ENCODE assay signal across 9 mouse cellular contexts in genomic region chr15:7154010-7154736, GRCm38 (mm10).
A peak's percentile ranks its signal among the peaks of the same experiment; 100 is the strongest.
DNase-seq lines count a peak whose midpoint lies in the region; ATAC-seq and TF ChIP-seq lines count a peak whose summit lies in the region.
"Had no signal": no experiment of that assay in that cellular context is flagged by ENCODE, and none has a peak within 500 bp of the region (broad histone marks: within the 10 kb centered on the region; RNA-seq: fewer than 3 reads in every experiment).

No protein-coding gene starts in this region.

- peaks cover 21% of the 10 kb centered on the region for H3K4me1 ChIP-seq in hindbrain, embryonic 13.5 days (replicated peaks)
- peaks cover 4% of the 10 kb centered on the region; the same call in 1 of the 2 replicates for H3K4me1 ChIP-seq in hindbrain, embryonic 10.5 days (replicated peaks)
- H3K4me1 ChIP-seq in lung, embryonic 16.5 days (replicated peaks; ENCODE audit: control insufficient read depth, insufficient read depth, low read length), result peaks cover 25% of the 10 kb centered on the region
- H3K4me1 ChIP-seq in hindbrain, postnatal 0 days (ENCODE audit: insufficient read depth, low read length), result peaks cover 22% of the 10 kb centered on the region

- TF ChIP-seq CTCF in hindbrain, postnatal 0 days (IDR thresholded peaks at IDR 0.05; ENCODE audit: low read depth), result no peak

- no peak for DNase-seq in hindbrain, embryonic 10.5 days (ENCODE audit: low spot score)
- DNase-seq in lung, postnatal 25 days (ENCODE audit: low spot score), result no peak
- peak; percentile 54 to 60 for DNase-seq in gastrocnemius, postnatal 36 days
- DNase-seq in hindbrain, postnatal 0 days (ENCODE audit: low spot score), result peak; percentile 57
- no peak for DNase-seq in adrenal gland, adult 18-20 months (ENCODE audit: low spot score in 2 of 2)
- no peak for DNase-seq in frontal cortex, adult 2 months (ENCODE audit: extremely low spot score in 1 of 2, low spot score in 1 of 2)
- DNase-seq: thymus, postnatal 36 days had no signal

- intact Hi-C loops in gastrocnemius, postnatal 36 days (cut with DNase I), result no loop called here

- H3K27me3 ChIP-seq in hindbrain, embryonic 13.5 days, result no peaks in the 10 kb centered on the region
- H3K27me3 ChIP-seq in hindbrain, embryonic 10.5 days (ENCODE audit: insufficient read depth, poor library complexity, severe bottlenecking), result no peaks in the 10 kb centered on the region
- no peaks in the 10 kb centered on the region for H3K27me3 ChIP-seq in lung, embryonic 16.5 days (ENCODE audit: control insufficient read depth, insufficient read depth, low read depth, low read length)
- no peaks in the 10 kb centered on the region for H3K27me3 ChIP-seq in hindbrain, postnatal 0 days (ENCODE audit: insufficient read depth, low read length)

- no peak overlapping the region for H3K4me2 ChIP-seq in hindbrain, embryonic 13.5 days
- peak overlapping the region; percentile 32 for H3K4me2 ChIP-seq in lung, embryonic 16.5 days (ENCODE audit: low read depth, low read length)
- peak overlapping the region; percentile 23; the same call in 1 of the 2 replicates for H3K4me2 ChIP-seq in hindbrain, postnatal 0 days (ENCODE audit: low read depth, low read length)

- no peaks in the 10 kb centered on the region for H3K9me3 ChIP-seq in hindbrain, embryonic 13.5 days
- no peaks in the 10 kb centered on the region for H3K9me3 ChIP-seq in hindbrain, embryonic 10.5 days
- no peaks in the 10 kb centered on the region for H3K9me3 ChIP-seq in lung, embryonic 16.5 days (ENCODE audit: control insufficient read depth, low read length)
- no peaks in the 10 kb centered on the region for H3K9me3 ChIP-seq in hindbrain, postnatal 0 days (ENCODE audit: low read length)

- H3K27ac ChIP-seq in hindbrain, embryonic 13.5 days, result peak overlapping the region; percentile 27; the same call in 1 of the 2 replicates
- no peak overlapping the region for H3K27ac ChIP-seq in hindbrain, embryonic 10.5 days
- peak overlapping the region; percentile 71 for H3K27ac ChIP-seq in lung, embryonic 16.5 days (ENCODE audit: low read length)
- H3K27ac ChIP-seq in hindbrain, postnatal 0 days, result peak overlapping the region; percentile 68

- no peak overlapping the region for H3K9ac ChIP-seq in hindbrain, embryonic 13.5 days
- no peak overlapping the region for H3K9ac ChIP-seq in lung, embryonic 16.5 days (ENCODE audit: low read length)
- no peak overlapping the region for H3K9ac ChIP-seq in hindbrain, postnatal 0 days (replicated peaks; ENCODE audit: low read length)

- 75% methylated on average over 15 of the region's 15 CpGs for WGBS in hindbrain, embryonic 13.5 days
- 93% methylated on average over 15 of the region's 15 CpGs for whole genome bisulfite sequencing in hindbrain, embryonic 10.5 days
- WGBS in lung, embryonic 16.5 days, result 50% methylated on average over 15 of the region's 15 CpGs
- WGBS in hindbrain, postnatal 0 days, result 47% methylated on average over 15 of the region's 15 CpGs

- no peak overlapping the region for H3K4me3 ChIP-seq in hindbrain, embryonic 13.5 days
- no peak overlapping the region for H3K4me3 ChIP-seq in hindbrain, embryonic 10.5 days
- H3K4me3 ChIP-seq in lung, embryonic 16.5 days (ENCODE audit: low read length), result no peak overlapping the region
- H3K4me3 ChIP-seq in hindbrain, postnatal 0 days (ENCODE audit: low read length), result no peak overlapping the region

- ATAC-seq in hindbrain, embryonic 13.5 days (ENCODE audit: low FRiP score), result no peak
- peak; percentile 49 for ATAC-seq in lung, embryonic 16.5 days (ENCODE audit: low read depth)
- peak; percentile 60 for ATAC-seq in hindbrain, postnatal 0 days

- H3K36me3 ChIP-seq in hindbrain, embryonic 13.5 days, result peaks cover 16% of the 10 kb centered on the region
- peaks cover 31% of the 10 kb centered on the region for H3K36me3 ChIP-seq in hindbrain, embryonic 10.5 days
- H3K36me3 ChIP-seq in lung, embryonic 16.5 days (ENCODE audit: control insufficient read depth, insufficient read depth, low read length), result peaks cover 14% of the 10 kb centered on the region
- H3K36me3 ChIP-seq in hindbrain, postnatal 0 days (ENCODE audit: insufficient read depth, low read length), result no peaks in the 10 kb centered on the region

Comparison
In these comparisons a context has a peak if more than half of its experiments do, and no peak if none do; other contexts are left out.
1. DNase-seq: peak in gastrocnemius, postnatal 36 days (2 of 2) and hindbrain, postnatal 0 days (single experiment); none in hindbrain, embryonic 10.5 days (single experiment), lung, postnatal 25 days (single experiment), adrenal gland, adult 18-20 months (0 of 2) and frontal cortex, adult 2 months (0 of 2).